Mouse (Mus musculus) hindbrain, embryonic 11.5 days (tissue): ENCODE measurements at regions not wholly inside any gene's neighbourhood (a gene's known extent, or its start where the extent isn't known, plus 50 kb on each side); places are given as distances from the start of the nearest gene placed in this dataset.

Experiments used
- ATAC-seq: fragments of 200-750 bp; cut with Nextera tagmentation; 2 replicates; pipeline ENCODE4 v1.8.0; 2017; ENCODE audit warnings: mild to moderate bottlenecking, moderate TSS enrichment, moderate library complexity; ENCODE audit not compliant: low FRiP score
- DNase-seq: peaks from one replicate; pipeline ENCODE4 v3.0.0-alpha.2; 2015; ENCODE audit warnings: low spot score
- H3K27ac ChIP-seq: fragments of 300-500 bp; sonication (generic); 2 replicates; pipeline ENCODE4 v1.5.1; 2014; ENCODE audit warnings: mild to moderate bottlenecking, low read depth, low read length
- H3K27me3 ChIP-seq: fragments of 300-500 bp; sonication (generic); 2 replicates; pipeline ENCODE4 v1.6.1; 2014; ENCODE audit warnings: mild to moderate bottlenecking, low read length, moderate library complexity, mixed read lengths; ENCODE audit not compliant: control insufficient read depth, insufficient read depth
- H3K36me3 ChIP-seq: fragments of 300-500 bp; sonication (generic); 2 replicates; pipeline ENCODE4 v1.6.1; 2014; ENCODE audit warnings: mild to moderate bottlenecking, low read length, moderate library complexity, mixed read lengths; ENCODE audit not compliant: control insufficient read depth, insufficient read depth
- H3K4me1 ChIP-seq: fragments of 300-500 bp; sonication (generic); replicated peaks from 2 replicates; pipeline ENCODE4 v1.6.1; 2014; ENCODE audit warnings: low read length, mixed read lengths; ENCODE audit not compliant: control insufficient read depth, insufficient read depth
- H3K4me2 ChIP-seq: fragments of 300-500 bp; sonication (generic); replicated peaks from 2 replicates; pipeline ENCODE4 v1.6.1; 2014; ENCODE audit warnings: mild to moderate bottlenecking, low read depth, low read length
- H3K4me3 ChIP-seq: fragments of 300-500 bp; sonication (generic); 2 replicates; pipeline ENCODE4 v1.5.1; 2014; ENCODE audit warnings: low read depth, low read length
- H3K9ac ChIP-seq: fragments of 300-500 bp; sonication (generic); 2 replicates; pipeline ENCODE4 v1.6.1; 2014; ENCODE audit warnings: low read depth, low read length
- H3K9me3 ChIP-seq: fragments of 300-500 bp; sonication (generic); 2 replicates; pipeline ENCODE4 v1.6.1; 2016; ENCODE audit warnings: low read length; ENCODE audit not compliant: control insufficient read depth
- WGBS: fragments of 180-500 bp; shearing (Covaris S2); extraction: QIAGEN DNeasy Blood & Tissue Kit; methylation state at CpG from one replicate; pipeline ENCODE4 v1.1.7; 2014; 5-methylcytosine and 5-hydroxymethylcytosine counted together

DNA sequence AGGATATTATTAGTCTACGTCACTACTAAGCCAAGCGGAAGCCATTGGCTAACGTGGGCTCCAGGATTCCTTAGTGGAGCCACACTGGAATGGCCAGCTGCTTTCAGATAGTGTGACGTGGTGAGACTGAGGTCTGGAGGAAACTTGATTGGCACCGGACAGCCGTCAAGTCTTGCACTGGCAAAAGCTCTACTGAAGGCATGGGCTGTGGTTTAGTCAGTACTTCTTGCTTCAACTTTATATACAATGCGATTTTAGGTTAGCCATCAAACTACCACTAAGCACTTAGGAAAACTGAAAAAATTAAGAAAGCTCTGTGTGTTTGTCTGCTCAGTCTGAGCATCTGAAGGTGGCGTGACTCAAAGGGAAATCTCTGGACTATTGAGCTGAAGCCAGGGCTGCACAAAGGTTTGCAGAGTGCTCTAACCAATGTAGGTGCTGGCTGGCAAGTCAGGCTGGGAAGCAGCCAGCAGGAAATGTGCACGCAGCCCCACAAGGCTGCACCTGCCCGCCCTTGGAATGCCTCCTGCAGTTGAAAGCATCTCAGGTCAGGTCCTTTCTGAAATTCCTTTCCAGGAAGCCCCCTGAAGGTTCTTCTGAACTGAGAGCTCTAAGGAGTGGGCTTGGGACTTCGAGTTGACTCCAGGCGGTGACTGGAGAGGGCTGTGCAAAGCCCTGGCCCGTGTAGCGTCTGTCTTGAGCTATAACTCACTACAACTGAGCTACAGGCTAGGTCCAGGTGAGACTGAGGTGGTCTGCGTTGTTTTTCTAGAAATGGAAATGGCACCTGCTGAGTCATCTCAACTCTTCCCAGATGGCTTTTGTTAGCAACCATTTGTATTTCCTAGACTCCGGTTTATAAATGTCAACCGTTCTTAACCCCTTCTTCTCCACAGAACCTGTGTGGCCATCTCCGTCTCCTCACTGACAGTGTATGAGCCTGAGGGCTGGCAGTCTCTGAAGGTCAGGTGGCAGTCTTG is 172.2 kb upstream of the Id2 start:
- WGBS = 78% methylated on average over 18 of the region's 18 CpGs
- H3K27ac ChIP-seq = no peak overlapping the region
- no peak overlapping the region for H3K9ac ChIP-seq

DNA sequence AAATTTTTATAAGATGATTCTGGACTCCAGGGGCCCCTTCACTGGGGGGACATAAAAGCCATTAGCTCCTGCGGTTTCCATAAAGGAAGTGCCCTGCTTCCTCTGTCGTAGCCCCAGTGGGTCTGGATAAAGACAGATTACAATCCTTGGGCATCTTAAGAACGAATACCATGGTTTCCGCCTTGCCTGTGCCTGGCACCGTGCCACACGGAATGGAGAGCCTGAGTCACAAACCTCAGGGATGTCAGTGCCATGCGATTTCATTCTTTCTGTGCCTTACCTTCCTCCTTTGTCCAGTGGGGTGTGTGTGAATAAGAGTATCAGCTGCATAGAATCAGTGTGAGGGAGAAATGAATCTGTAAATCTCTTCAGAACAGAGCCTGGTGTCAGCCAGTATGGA is 171.4 kb upstream of the Id2 start:
- Histone ChIP-seq H3K4me1 (no peaks in the 10 kb centered on the region), H3K9me3 (no peaks in the 10 kb centered on the region), H3K4me2 (no peak overlapping the region), H3K36me3 (no peaks in the 10 kb centered on the region), H3K27me3 (no peaks in the 10 kb centered on the region), H3K4me3 (no peak overlapping the region), H3K9ac (no peak overlapping the region), H3K27ac (no peak overlapping the region)
- DNase-seq = no peak
- ATAC-seq = no peak
- 87% methylated on average over 7 of the region's 7 CpGs for WGBS

More for the DNA sequence above, 172.2 kb upstream of the Id2 start:
- Histone ChIP-seq H3K27me3 (no peaks in the 10 kb centered on the region), H3K4me2 (no peak overlapping the region), H3K4me1 (no peaks in the 10 kb centered on the region), H3K4me3 (no peak overlapping the region), H3K36me3 (no peaks in the 10 kb centered on the region), H3K9me3 (no peaks in the 10 kb centered on the region)
- ATAC-seq (no peak), DNase-seq (no peak)

DNA sequence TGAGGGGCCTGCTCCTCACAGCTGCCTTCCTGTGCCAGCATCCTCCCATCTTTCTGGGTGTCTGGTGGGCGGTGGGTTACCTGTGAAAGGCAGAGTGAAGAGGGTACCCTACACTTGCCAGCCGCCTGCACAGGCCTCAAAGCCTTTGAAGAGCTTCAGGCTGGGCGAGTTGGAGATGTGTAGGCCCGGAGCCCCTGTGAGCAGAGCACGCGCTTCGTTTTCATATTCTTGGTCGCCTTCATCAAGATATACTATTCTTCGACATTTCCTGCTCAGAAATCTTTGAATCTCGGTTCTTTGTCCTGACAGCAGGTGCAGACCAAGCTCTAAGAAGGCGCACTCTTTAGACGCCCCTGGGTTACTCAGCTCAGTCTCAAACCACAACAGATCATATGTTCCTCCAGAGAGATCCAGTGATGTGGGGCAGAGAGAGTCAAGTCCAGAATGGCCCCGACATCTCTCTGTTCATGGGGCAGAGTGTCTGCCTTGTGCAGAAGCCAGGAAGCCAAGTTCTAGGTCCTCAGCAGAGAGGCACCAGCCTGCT is 170.7 kb upstream of the Id2 start:
- no peak overlapping the region for H3K4me2 ChIP-seq
- no peaks in the 10 kb centered on the region for H3K9me3 ChIP-seq
- DNase-seq (no peak), ATAC-seq (no peak)
- H3K27ac ChIP-seq = no peak overlapping the region
- no peak overlapping the region for H3K4me3 ChIP-seq
- no peaks in the 10 kb centered on the region for H3K27me3 ChIP-seq
- no peak overlapping the region for H3K9ac ChIP-seq
- H3K36me3 ChIP-seq = no peaks in the 10 kb centered on the region
- H3K4me1 ChIP-seq = no peaks in the 10 kb centered on the region
- WGBS = 95% methylated on average over 13 of the region's 13 CpGs

DNA sequence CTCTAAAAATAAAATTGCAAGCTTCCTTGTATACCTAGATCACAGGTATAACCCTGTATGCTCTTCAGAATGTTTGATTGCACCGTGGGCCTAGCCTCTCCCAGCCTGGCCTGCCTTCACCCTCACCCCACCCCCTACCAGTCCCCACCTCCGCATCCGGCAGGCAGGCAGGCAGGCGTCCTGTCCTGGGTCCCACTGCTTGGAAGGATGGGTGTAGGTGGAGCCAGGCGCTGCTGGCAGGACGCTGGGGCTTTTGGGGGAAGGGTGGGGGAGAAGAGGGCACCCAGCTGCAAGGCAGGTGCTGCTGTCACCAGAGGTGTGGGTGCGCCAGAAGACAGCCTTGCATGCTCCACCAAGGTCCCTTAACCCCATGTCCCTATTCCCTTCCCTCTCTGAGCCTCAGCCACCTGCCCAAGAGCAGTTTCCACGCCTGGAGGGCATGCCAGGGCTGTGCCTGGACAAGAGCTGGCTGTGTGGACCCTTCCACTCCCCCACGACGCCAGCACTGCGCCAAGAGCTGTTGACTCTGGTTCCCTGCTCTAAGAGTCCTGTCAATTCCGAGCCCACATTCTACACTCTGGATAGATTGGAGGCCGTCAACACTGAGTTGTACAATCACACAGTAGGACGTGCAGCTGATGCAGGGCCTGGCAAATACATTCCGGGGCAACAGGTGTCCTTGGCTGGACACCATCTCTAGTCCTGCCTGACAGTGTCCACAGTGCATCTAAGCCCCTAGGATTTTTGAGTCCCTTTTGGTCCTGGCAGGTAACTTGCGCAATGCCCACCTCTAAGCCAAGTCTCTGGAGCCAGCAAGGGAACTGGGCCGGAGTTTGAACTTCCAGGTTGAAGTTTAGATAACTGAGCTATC is 170.0 kb upstream of the Id2 start:
- Histone ChIP-seq H3K36me3 (no peaks in the 10 kb centered on the region), H3K4me2 (no peak overlapping the region), H3K4me1 (no peaks in the 10 kb centered on the region), H3K4me3 (no peak overlapping the region), H3K27me3 (no peaks in the 10 kb centered on the region), H3K27ac (no peak overlapping the region), H3K9ac (no peak overlapping the region), H3K9me3 (no peaks in the 10 kb centered on the region)
- ATAC-seq = no peak
- WGBS = 71% methylated on average over 16 of the region's 17 CpGs
- DNase-seq = no peak

DNA sequence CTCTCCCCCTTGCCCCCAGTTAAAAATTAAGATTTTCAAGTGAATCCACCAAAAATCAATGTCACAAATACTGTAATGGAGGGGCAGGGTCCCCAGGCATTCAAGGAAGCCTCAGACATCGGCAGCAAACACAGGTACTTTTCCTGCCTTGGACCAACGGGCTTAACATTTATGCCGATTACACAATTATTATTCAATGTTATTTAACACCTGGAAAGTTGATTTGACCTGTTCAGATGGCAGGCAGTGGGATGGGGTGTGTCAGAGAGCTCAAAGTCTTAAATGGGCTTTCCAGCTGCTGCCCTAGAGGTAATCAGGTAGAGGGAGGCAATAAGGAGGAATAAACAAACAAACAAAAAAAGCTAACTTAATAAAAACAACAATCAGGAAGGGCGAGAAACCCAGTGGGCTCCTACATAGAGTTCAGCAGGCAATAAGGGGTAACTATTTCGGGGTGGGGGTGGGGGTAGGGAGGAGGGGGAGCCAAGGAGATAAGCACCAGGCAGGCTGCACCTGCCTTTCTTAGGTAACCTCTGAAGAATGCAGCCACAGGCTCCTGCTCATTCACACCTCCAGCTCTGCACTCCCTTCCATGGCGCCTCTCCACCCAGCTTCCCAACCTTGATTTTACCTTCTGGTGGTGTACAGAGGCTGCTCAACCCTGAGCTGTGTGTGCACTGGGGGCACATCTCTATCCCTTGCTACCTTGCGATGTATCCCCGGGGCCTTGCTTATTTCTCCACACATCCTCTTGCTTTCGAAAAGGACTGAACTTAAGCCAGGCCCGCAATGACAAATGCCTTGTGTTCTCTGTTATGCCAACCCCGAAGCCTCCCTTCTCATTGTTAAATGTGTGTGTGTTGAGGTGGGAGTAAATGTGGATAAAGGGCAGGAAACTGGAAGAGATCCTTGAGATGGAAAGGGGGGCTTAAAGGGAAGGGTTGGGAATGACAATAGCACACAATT is 168.9 kb upstream of the Id2 start:
- Histone ChIP-seq H3K4me2 (no peak overlapping the region), H3K4me3 (no peak overlapping the region), H3K27ac (no peak overlapping the region), H3K27me3 (no peaks in the 10 kb centered on the region), H3K36me3 (no peaks in the 10 kb centered on the region), H3K9me3 (no peaks in the 10 kb centered on the region), H3K4me1 (no peaks in the 10 kb centered on the region), H3K9ac (no peak overlapping the region)
- WGBS = 61% methylated on average over 11 of the region's 11 CpGs
- DNase-seq (no peak), ATAC-seq (no peak)

DNA sequence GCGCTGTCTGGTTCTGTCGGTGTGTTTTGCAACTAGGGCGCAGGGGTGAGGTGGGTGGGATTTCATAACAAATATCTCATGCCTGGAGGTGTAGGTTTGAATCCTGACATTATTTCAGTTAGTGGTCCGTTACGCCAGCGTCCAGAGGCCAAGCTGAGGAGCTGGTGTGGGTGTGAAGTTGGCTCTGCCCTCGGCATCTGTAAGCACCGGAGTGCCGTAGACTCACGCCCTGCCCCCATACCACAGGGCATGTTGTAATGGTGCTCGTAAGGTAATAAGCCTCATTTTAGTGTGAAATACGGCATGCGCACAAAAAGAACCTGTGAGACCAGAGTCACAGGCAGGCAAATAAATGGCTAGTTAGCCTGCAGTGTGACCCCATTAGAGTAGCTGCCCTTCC is 168.1 kb upstream of the Id2 start:
- Histone ChIP-seq H3K27me3 (no peaks in the 10 kb centered on the region), H3K4me2 (no peak overlapping the region), H3K9ac (no peak overlapping the region), H3K27ac (no peak overlapping the region), H3K4me3 (no peak overlapping the region), H3K9me3 (no peaks in the 10 kb centered on the region), H3K36me3 (no peaks in the 10 kb centered on the region), H3K4me1 (no peaks in the 10 kb centered on the region)
- DNase-seq (no peak), ATAC-seq (no peak)
- WGBS = 70% methylated on average over 13 of the region's 13 CpGs

DNA sequence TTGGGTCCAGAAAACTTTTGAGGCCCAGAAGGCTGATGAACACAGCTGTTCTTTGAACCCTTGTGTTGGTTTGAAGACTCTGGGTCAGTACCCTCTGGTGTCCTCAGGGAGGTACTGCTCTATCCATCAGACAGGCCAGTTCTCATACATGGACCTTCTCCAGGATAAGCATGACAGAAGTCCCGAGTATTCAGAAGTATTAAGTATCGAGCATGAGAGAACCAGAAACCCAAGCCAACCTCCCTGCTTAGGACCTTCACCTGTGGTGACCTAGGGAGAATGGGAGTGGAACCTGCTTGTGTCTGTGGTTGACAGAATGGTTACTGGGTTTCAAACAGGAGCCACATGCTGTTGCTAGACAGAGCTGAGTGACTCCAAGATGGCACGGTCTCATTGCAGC is 167.5 kb upstream of the Id2 start:
- Histone ChIP-seq H3K27ac (no peak overlapping the region), H3K9ac (no peak overlapping the region), H3K9me3 (no peaks in the 10 kb centered on the region), H3K4me1 (no peaks in the 10 kb centered on the region), H3K4me2 (no peak overlapping the region), H3K36me3 (no peaks in the 10 kb centered on the region), H3K27me3 (no peaks in the 10 kb centered on the region), H3K4me3 (no peak overlapping the region)
- ATAC-seq (no peak), DNase-seq (no peak)
- 89% methylated on average over 3 of the region's 3 CpGs for WGBS

DNA sequence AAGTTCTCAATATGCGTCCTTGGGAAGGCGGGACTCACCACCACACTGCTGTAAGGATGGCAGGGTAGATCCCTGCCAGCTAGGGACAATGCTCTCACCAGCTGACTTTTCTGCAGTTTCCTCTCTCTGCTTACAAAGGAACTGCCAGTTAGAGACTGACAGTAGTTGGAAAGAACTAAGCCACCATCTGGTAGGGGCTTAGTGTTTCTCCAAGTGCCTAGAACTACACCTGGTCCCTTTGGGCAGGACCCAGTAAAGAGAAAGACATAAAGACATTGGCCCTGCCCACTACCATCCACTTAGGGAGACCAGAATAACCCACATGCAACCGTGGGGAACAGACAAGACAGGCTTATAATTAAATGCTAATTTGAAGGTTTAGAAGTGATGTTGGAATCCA is 165.5 kb upstream of the Id2 start:
- Histone ChIP-seq H3K36me3 (no peaks in the 10 kb centered on the region), H3K9me3 (no peaks in the 10 kb centered on the region), H3K4me3 (no peak overlapping the region), H3K4me1 (no peaks in the 10 kb centered on the region), H3K27ac (no peak overlapping the region), H3K9ac (no peak overlapping the region), H3K4me2 (no peak overlapping the region), H3K27me3 (no peaks in the 10 kb centered on the region)
- ATAC-seq (no peak), DNase-seq (no peak)
- 85% methylated on average over 3 of the region's 3 CpGs for WGBS
